Mouse (Mus musculus): ENCODE results near the gene 5830473C10Rik. TPM values are rescaled to one million over a fixed set of nuclear protein-coding genes. Genes with fewer than 3 reads are reported as not detected.

The 5830473C10Rik gene
- polyA plus RNA-seq (2012; ENCODE audit: insufficient read depth, insufficient read length, missing spikeins) = not detected in 2 replicates

DNA sequence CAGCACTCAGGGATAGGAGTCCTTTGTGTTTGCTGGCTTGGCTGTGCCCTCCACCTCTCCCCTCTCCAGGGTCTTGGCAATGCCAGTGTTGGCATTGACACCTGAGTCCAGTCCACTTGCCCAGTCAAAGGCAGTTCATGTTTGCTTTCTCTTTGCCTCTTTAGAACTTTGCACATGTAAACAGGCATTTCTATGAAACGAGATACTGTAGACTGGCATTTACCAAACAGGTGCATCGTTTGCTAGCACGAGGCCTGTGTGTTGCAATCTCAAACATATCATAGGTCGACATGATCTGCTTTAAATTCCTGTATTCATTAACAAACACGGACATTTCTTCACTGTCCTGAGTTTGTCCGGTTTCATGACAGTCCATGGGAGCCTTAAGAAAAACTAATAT is at the start of gene 5830473C10Rik:
5830473C10Rik (plus strand) TSS at position 365 of the 400 bp plus-strand sequence.
- Histone ChIP-seq H3K4me3 (ENCODE audit: insufficient read depth, low read depth, low read length) (no peak within 1 kb of the TSS), H3K27ac (replicated peaks; ENCODE audit: low read depth, low read length) (no peak within 1 kb of the TSS), H3K4me1 (ENCODE audit: control insufficient read depth, insufficient read depth, insufficient read length, low read length) (no peaks in the 10 kb centered on the region)

DNA sequence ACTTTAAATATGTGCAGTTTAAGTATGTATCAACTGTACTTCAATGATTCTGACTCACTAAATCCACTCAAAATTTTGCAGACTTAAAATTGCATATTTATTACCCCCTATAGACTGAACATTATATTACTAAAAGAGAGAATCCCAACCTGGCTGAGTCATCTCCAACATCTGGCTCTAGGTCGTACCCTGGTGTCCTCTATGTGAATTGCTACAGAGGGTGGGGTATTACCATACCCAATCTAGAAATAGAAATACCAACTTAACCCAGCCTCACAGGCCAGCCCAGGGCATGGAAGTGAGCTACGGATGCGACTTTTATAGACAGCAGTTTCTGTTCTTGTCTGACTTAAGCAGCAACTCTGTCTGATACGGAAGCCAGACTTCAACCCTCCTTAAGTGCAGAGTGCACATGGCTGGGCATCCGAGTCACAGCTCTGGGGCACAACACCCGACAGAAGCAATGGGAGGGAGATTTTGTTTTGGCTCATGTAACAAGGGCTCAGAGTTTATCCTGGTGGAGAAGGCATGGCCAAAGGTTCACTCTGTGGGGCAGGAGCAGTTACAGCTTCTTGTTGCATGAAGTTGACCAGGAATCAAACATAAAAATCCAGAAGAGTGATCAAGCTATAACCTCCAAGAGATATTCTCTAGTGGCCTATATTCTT is 48.5 kb upstream of the 5830473C10Rik start:
- H3K4me1 ChIP-seq (ENCODE audit: control insufficient read depth, insufficient read depth, insufficient read length, low read length) = no peaks in the 10 kb centered on the region
- H3K4me3 ChIP-seq (ENCODE audit: insufficient read depth, low read depth, low read length) = no peak overlapping the region
- H3K27ac ChIP-seq (replicated peaks; ENCODE audit: low read depth, low read length) = no peak overlapping the region

- Histone ChIP-seq H3K4me1 (ENCODE audit: control insufficient read depth, insufficient read depth, insufficient read length, low read length) (no peaks in the 10 kb centered on the region), H3K4me3 (ENCODE audit: insufficient read depth, low read depth, low read length) (no peak overlapping the region), H3K27ac (replicated peaks; ENCODE audit: low read depth, low read length) (no peak overlapping the region)
Measured at GRCm38 (mm10) chr5:90515561-90515960, 45.3 kb upstream of the 5830473C10Rik start.

GRCm38 (mm10) chr5:90518356-90519100 is 42.4 kb upstream of the 5830473C10Rik start, which contains the start of gene Afm:
Gene Afm (plus strand): TSS chr5:90518932.
- H3K4me1 ChIP-seq (ENCODE audit: control insufficient read depth, insufficient read depth, insufficient read length, low read length) = no peaks in the 10 kb centered on the region
- H3K4me3 ChIP-seq (ENCODE audit: insufficient read depth, low read depth, low read length) = no peak within 1 kb of the TSS
- no peak within 1 kb of the TSS for H3K27ac ChIP-seq (replicated peaks; ENCODE audit: low read depth, low read length)

GRCm38 (mm10) chr5:90551191-90551590 is 9.7 kb upstream of the 5830473C10Rik start:
- Histone ChIP-seq H3K27ac (replicated peaks; ENCODE audit: low read depth, low read length) (no peak overlapping the region), H3K4me3 (ENCODE audit: insufficient read depth, low read depth, low read length) (no peak overlapping the region), H3K4me1 (ENCODE audit: control insufficient read depth, insufficient read depth, insufficient read length, low read length) (no peaks in the 10 kb centered on the region)

GRCm38 (mm10) chr5:90556052-90556451 is 4.9 kb upstream of the 5830473C10Rik start:
- no peak overlapping the region for H3K4me3 ChIP-seq (ENCODE audit: insufficient read depth, low read depth, low read length)
- H3K27ac ChIP-seq (replicated peaks; ENCODE audit: low read depth, low read length) = no peak overlapping the region
- H3K4me1 ChIP-seq (ENCODE audit: control insufficient read depth, insufficient read depth, insufficient read length, low read length) = no peaks in the 10 kb centered on the region

DNA sequence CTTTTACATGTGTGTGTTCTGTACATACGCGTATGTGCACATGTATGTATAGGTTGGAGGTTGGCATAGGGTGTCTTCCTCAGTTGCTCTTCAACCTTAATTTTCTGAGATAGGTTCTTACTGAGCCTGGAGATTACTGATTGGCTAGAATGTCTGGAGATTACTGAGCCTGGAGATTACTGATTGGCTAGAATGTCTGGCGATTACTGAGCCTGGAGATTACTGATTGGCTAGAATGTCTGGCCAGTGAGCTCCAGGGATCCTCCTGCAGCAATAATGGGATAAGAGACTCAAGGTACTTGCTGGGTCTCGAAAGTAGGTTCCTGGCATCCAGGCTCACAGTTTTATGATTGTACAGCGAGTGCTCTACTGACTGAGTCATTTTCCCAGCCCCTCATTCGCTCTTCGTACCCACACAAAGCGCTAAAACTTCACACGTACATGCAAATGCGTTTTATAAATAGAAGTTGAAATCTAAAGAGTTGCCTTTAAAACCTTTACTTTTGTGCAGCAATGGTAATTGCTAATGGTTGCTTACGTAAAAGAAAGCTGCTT is 891 bp downstream of the 5830473C10Rik start:
- no peak overlapping the region for H3K27ac ChIP-seq (replicated peaks; ENCODE audit: low read depth, low read length)
- no peaks in the 10 kb centered on the region for H3K4me1 ChIP-seq (ENCODE audit: control insufficient read depth, insufficient read depth, insufficient read length, low read length)
- no peak overlapping the region for H3K4me3 ChIP-seq (ENCODE audit: insufficient read depth, low read depth, low read length)

DNA sequence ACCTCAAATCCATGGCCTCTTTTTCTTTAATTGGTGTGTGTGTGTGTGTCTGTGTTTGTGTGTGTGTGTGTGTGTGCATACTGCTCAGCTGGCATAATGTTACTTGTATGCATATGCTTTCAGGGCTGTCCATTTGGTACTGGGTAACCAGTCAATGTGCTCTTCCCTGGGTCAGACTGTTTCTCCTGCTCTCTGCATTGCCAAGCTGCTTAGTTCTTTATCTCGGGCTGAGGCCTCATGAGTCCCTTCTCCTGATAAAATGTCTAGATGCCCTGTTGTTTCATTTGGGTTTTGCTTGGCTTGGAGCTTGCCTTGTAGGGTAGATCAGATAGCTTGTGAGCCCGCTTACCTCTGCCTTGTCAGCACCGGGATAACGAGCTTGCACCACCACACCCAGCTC is 2.0 kb downstream of the 5830473C10Rik start:
- H3K4me1 ChIP-seq (ENCODE audit: control insufficient read depth, insufficient read depth, insufficient read length, low read length) = no peaks in the 10 kb centered on the region
- H3K4me3 ChIP-seq (ENCODE audit: insufficient read depth, low read depth, low read length) = no peak overlapping the region
- no peak overlapping the region for H3K27ac ChIP-seq (replicated peaks; ENCODE audit: low read depth, low read length)

DNA sequence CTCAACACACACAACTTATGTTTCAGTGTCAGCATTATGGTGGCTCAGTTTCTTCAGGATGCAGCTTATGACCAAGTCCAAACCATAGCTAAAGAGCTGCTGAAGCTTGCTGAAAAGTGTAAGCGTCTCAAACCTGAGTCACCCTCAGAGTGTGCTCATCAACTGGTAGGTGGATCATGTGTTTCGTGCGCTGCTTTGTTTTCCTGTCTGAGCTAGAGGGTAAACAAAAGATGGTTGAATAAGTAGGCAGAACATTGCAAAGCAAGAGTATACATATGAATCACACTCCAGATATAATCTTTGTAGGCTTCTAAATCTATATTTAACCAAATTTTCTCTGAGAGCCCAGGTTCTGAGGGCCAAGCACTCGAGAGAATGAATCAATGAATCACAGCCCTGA is 3.3 kb downstream of the 5830473C10Rik start:
- no peak overlapping the region for H3K4me3 ChIP-seq (ENCODE audit: insufficient read depth, low read depth, low read length)
- no peaks in the 10 kb centered on the region for H3K4me1 ChIP-seq (ENCODE audit: control insufficient read depth, insufficient read depth, insufficient read length, low read length)
- no peak overlapping the region for H3K27ac ChIP-seq (replicated peaks; ENCODE audit: low read depth, low read length)

- H3K4me1 ChIP-seq (ENCODE audit: control insufficient read depth, insufficient read depth, insufficient read length, low read length) = no peaks in the 10 kb centered on the region
- H3K4me3 ChIP-seq (ENCODE audit: insufficient read depth, low read depth, low read length) = no peak overlapping the region
- no peak overlapping the region for H3K27ac ChIP-seq (replicated peaks; ENCODE audit: low read depth, low read length)
Measured at GRCm38 (mm10) chr5:90565205-90565604, 4.3 kb downstream of the 5830473C10Rik start.

- H3K27ac ChIP-seq (replicated peaks; ENCODE audit: low read depth, low read length) = no peak overlapping the region
- H3K4me1 ChIP-seq (ENCODE audit: control insufficient read depth, insufficient read depth, insufficient read length, low read length) = no peaks in the 10 kb centered on the region
- H3K4me3 ChIP-seq (ENCODE audit: insufficient read depth, low read depth, low read length) = no peak overlapping the region
Measured at GRCm38 (mm10) chr5:90567788-90568187, 6.9 kb downstream of the 5830473C10Rik start.

GRCm38 (mm10) chr5:90568338-90568737 is 7.4 kb downstream of the 5830473C10Rik start:
- Histone ChIP-seq H3K4me1 (ENCODE audit: control insufficient read depth, insufficient read depth, insufficient read length, low read length) (no peaks in the 10 kb centered on the region), H3K4me3 (ENCODE audit: insufficient read depth, low read depth, low read length) (no peak overlapping the region), H3K27ac (replicated peaks; ENCODE audit: low read depth, low read length) (no peak overlapping the region)

DNA sequence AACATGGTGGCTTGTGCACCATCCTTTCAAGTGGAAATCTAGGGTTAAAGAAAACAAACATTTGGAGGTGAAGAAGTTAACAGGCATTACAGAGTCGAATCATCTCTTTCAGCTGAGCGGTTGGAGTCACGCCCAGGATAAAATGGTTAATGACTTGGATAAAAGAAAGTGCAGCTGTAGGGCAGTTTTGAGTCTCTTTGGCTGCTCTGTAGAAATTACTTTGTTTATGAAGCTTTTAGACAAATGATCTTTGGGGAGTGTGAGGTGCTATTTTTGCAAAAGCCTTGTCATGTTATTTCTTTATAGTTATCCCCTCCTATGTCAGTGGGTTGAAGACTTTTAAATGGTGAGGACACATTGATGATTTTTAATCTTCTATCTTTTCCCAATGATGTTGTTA is 10.3 kb downstream of the 5830473C10Rik start:
- Histone ChIP-seq H3K4me1 (ENCODE audit: control insufficient read depth, insufficient read depth, insufficient read length, low read length) (no peaks in the 10 kb centered on the region), H3K4me3 (ENCODE audit: insufficient read depth, low read depth, low read length) (no peak overlapping the region), H3K27ac (replicated peaks; ENCODE audit: low read depth, low read length) (no peak overlapping the region)

- no peaks in the 10 kb centered on the region for H3K4me1 ChIP-seq (ENCODE audit: control insufficient read depth, insufficient read depth, insufficient read length, low read length)
- no peak overlapping the region for H3K27ac ChIP-seq (replicated peaks; ENCODE audit: low read depth, low read length)
- H3K4me3 ChIP-seq (ENCODE audit: insufficient read depth, low read depth, low read length) = no peak overlapping the region
Measured at GRCm38 (mm10) chr5:90577751-90578150, 16.8 kb downstream of the 5830473C10Rik start.

- Histone ChIP-seq H3K4me3 (ENCODE audit: insufficient read depth, low read depth, low read length) (no peak overlapping the region), H3K27ac (replicated peaks; ENCODE audit: low read depth, low read length) (no peak overlapping the region), H3K4me1 (ENCODE audit: control insufficient read depth, insufficient read depth, insufficient read length, low read length) (no peaks in the 10 kb centered on the region)
Measured at GRCm38 (mm10) chr5:90579556-90579955, 18.6 kb downstream of the 5830473C10Rik start.
